Mouse (Mus musculus) heart, embryonic 13.5 days (tissue): ENCODE results near the gene Omg. TPM values are rescaled to one million over a fixed set of nuclear protein-coding genes. Genes with fewer than 3 reads are reported as not detected.

Source experiments
- ATAC-seq: fragments of 200-750 bp; cut with Nextera tagmentation; 2 replicates; pipeline ENCODE4 v1.8.0; 2017; ENCODE audit warnings: moderate TSS enrichment; ENCODE audit not compliant: insufficient number of reproducible peaks, low FRiP score, low TSS enrichment; ENCODE audit errors: extremely low read depth
- H3K27ac ChIP-seq: fragments of 300-500 bp; sonication (generic); replicated peaks from 2 replicates; pipeline ENCODE4 v1.5.1; 2015; ENCODE audit warnings: moderate library complexity, mild to moderate bottlenecking, inconsistent platforms
- H3K27me3 ChIP-seq: fragments of 300-500 bp; sonication (generic); replicated peaks from 2 replicates; pipeline ENCODE4 v1.6.1; 2015; ENCODE audit warnings: mild to moderate bottlenecking, inconsistent platforms
- H3K36me3 ChIP-seq: fragments of 300-500 bp; sonication (generic); 2 replicates; pipeline ENCODE4 v1.6.1; 2015; ENCODE audit warnings: mild to moderate bottlenecking, inconsistent platforms
- H3K4me1 ChIP-seq: fragments of 300-500 bp; sonication (generic); 2 replicates; pipeline ENCODE4 v1.6.1; 2015; ENCODE audit warnings: inconsistent platforms
- H3K4me2 ChIP-seq: fragments of 300-500 bp; sonication (generic); 2 replicates; pipeline ENCODE4 v1.6.1; 2015; ENCODE audit warnings: inconsistent platforms, mild to moderate bottlenecking, moderate library complexity
- H3K4me3 ChIP-seq: fragments of 300-500 bp; sonication (generic); 2 replicates; pipeline ENCODE4 v1.5.1; 2015; ENCODE audit warnings: moderate library complexity, mild to moderate bottlenecking, inconsistent platforms
- H3K9ac ChIP-seq: fragments of 300-500 bp; sonication (generic); 2 replicates; pipeline ENCODE4 v1.6.1; 2015; ENCODE audit warnings: inconsistent platforms, mild to moderate bottlenecking, moderate library complexity
- H3K9me3 ChIP-seq: fragments of 300-500 bp; sonication (generic); 2 replicates; pipeline ENCODE4 v1.6.1; 2016; ENCODE audit warnings: inconsistent platforms
- WGBS: fragments of 180-500 bp; shearing (Covaris S2); methylation state at CpG from one replicate; pipeline ENCODE4 v1.1.7; 2015; ENCODE audit warnings: mixed read lengths; 5-methylcytosine and 5-hydroxymethylcytosine counted together
- polyA plus RNA-seq: library from polyadenylated mRNA; unstranded; fragments of >200 nt; fragmentation: Nextera tagmentation; extraction: Ambion mirVana; gene quantifications from 2 replicates; pipeline ENCODE4 v1.2.1, GENCODE M21; 2015

Gene Omg
- polyA plus RNA-seq, 1 experiment from 2014 or later = 0.11 TPM

GRCm38 (mm10) chr11:79457928-79458327 is 46.0 kb downstream of the Omg start:
- H3K4me1 ChIP-seq = peaks cover 22% of the 10 kb centered on the region
- no peak overlapping the region for H3K27ac ChIP-seq
- no peak overlapping the region for H3K4me3 ChIP-seq
- H3K4me2 ChIP-seq = no peak overlapping the region
- no peaks in the 10 kb centered on the region for H3K9me3 ChIP-seq
- WGBS = 70% methylated on average over 3 of the region's 3 CpGs
- H3K36me3 ChIP-seq = peaks cover 65% of the 10 kb centered on the region
- H3K9ac ChIP-seq = no peak overlapping the region
- H3K27me3 ChIP-seq = no peaks in the 10 kb centered on the region
- no peak for ATAC-seq

DNA sequence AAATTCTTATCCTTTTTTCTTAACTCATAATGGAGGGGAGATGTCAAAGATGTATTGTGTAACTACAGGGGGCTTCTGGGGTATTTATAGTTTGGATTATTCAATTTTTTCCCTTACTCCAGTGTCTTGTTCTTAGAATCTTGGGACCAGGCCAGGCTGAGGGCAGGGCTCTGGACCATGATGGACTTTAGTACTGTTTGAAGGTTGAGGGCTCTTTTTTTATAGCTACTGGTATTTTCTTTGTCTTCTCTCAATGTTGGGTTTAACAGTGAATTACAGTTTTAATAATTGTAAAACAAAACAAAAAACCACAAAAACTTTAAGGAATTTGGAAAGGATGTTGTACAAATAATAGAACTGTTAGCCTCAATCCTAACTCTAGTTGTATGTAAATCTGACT is 50.9 kb downstream of the Omg start:
- Histone ChIP-seq H3K27ac (no peak overlapping the region), H3K9me3 (no peaks in the 10 kb centered on the region), H3K4me1 (0 out of 2 replicates have a peak, but pooled peaks cover 3% of the 10 kb centered on the region), H3K4me3 (no peak overlapping the region), H3K36me3 (peaks cover 74% of the 10 kb centered on the region), H3K4me2 (no peak overlapping the region), H3K9ac (no peak overlapping the region), H3K27me3 (no peaks in the 10 kb centered on the region)
- ATAC-seq = no peak

Other genes with a start within 250 kb of the Omg start
- 145 and 149 TPM in 2 replicates for gene Wsb1, start 249.4 kb downstream of the Omg start, polyA plus RNA-seq
- not detected in 2 replicates for gene Gm9964, start 207.2 kb downstream of the Omg start, polyA plus RNA-seq
- gene Nf1, start 164.4 kb downstream of the Omg start, polyA plus RNA-seq = 4.6 and 5.3 TPM in 2 replicates
- 0.51 and 0.66 TPM in 2 replicates for gene Evi2b, start 19.7 kb upstream of the Omg start, polyA plus RNA-seq
- 0.41 and 0.45 TPM in 2 replicates for gene Evi2, start 26.5 kb upstream of the Omg start, polyA plus RNA-seq
- gene Evi2a, start 26.5 kb upstream of the Omg start, polyA plus RNA-seq = 1.9 and 2.7 TPM in 2 replicates
- 0.31 and 0.37 TPM in 2 replicates for gene Rab11fip4, start 87.1 kb upstream of the Omg start, polyA plus RNA-seq